Mouse (Mus musculus): ENCODE measurements around the gene Jade3. TPM values are rescaled to one million over a fixed set of nuclear protein-coding genes. Genes with fewer than 3 reads are reported as not detected.
A peak's percentile ranks its signal among the peaks of the same experiment; 100 is the strongest.

Jade3 gene
- polyA plus RNA-seq, 1 experiment from 2014 or later: 6.0 TPM

- WGBS (ENCODE audit: insufficient replicate concordance): 16% methylated on average over 24 of the region's 24 CpGs
- no peaks in the 10 kb centered on the region for H3K4me1 ChIP-seq (replicated peaks)
- no peak overlapping the region for H3K9ac ChIP-seq
- peak overlapping the region; percentile 41 for H3K4me2 ChIP-seq
- peak overlapping the region; percentile 2; the same call in 1 of the 2 replicates for H3K4me3 ChIP-seq (replicated peaks)
- peak overlapping the region; percentile 62 for H3K27ac ChIP-seq (replicated peaks)
- H3K27me3 ChIP-seq: no peaks in the 10 kb centered on the region
- no peaks in the 10 kb centered on the region for H3K36me3 ChIP-seq (replicated peaks)
- ATAC-seq (ENCODE audit: insufficient read depth): peak; percentile 65
- no peaks in the 10 kb centered on the region for H3K9me3 ChIP-seq (replicated peaks)
Observed at GRCm38 (mm10) chrX:20548011-20548879, 122.8 kb downstream of the Jade3 start.

- no peak for ATAC-seq (ENCODE audit: insufficient read depth)
- H3K4me1 ChIP-seq (replicated peaks): no peaks in the 10 kb centered on the region
- WGBS (ENCODE audit: insufficient replicate concordance): 46% methylated on average over 1 of the region's 1 CpGs
- no peaks in the 10 kb centered on the region for H3K27me3 ChIP-seq
- no peaks in the 10 kb centered on the region for H3K9me3 ChIP-seq (replicated peaks)
- no peak overlapping the region for H3K4me3 ChIP-seq (replicated peaks)
- peak overlapping the region; percentile 10; the same call in 1 of the 2 replicates for H3K4me2 ChIP-seq
- no peak overlapping the region for H3K9ac ChIP-seq
- H3K27ac ChIP-seq (replicated peaks): no peak overlapping the region
- H3K36me3 ChIP-seq (replicated peaks): no peaks in the 10 kb centered on the region
Observed at GRCm38 (mm10) chrX:20548880-20549440, 123.5 kb downstream of the Jade3 start.

- WGBS (ENCODE audit: insufficient replicate concordance): 42% methylated on average over 3 of the region's 3 CpGs
- no peaks in the 10 kb centered on the region for H3K36me3 ChIP-seq (replicated peaks)
- H3K9me3 ChIP-seq (replicated peaks): no peaks in the 10 kb centered on the region
- ATAC-seq (ENCODE audit: insufficient read depth): no peak
- no peak within 1 kb of the TSS for H3K9ac ChIP-seq
- no peak within 1 kb of the TSS for H3K27ac ChIP-seq (replicated peaks)
- H3K4me3 ChIP-seq (replicated peaks): peak within 1 kb of the TSS; percentile 25
- no peaks in the 10 kb centered on the region for H3K4me1 ChIP-seq (replicated peaks)
- H3K27me3 ChIP-seq: no peaks in the 10 kb centered on the region
- H3K4me2 ChIP-seq: peak within 1 kb of the TSS; percentile 10; the same call in 1 of the 2 replicates
Observed at GRCm38 (mm10) chrX:20549532-20549931, 124.0 kb downstream of the Jade3 start, which contains the start of gene Rgn. Gene Rgn (plus strand): TSS chrX:20549787.

GRCm38 (mm10) chrX:20552199-20552598, 126.7 kb downstream of the Jade3 start:
- no peak overlapping the region for H3K4me3 ChIP-seq (replicated peaks)
- no peak overlapping the region for H3K9ac ChIP-seq
- WGBS (ENCODE audit: insufficient replicate concordance): 49% methylated on average over 2 of the region's 2 CpGs
- no peak overlapping the region for H3K4me2 ChIP-seq
- ATAC-seq (ENCODE audit: insufficient read depth): no peak
- H3K27me3 ChIP-seq: no peaks in the 10 kb centered on the region
- no peaks in the 10 kb centered on the region for H3K4me1 ChIP-seq (replicated peaks)
- no peaks in the 10 kb centered on the region for H3K9me3 ChIP-seq (replicated peaks)
- H3K27ac ChIP-seq (replicated peaks): no peak overlapping the region
- H3K36me3 ChIP-seq (replicated peaks): no peaks in the 10 kb centered on the region

- Histone ChIP-seq H3K4me2 (no peak overlapping the region), H3K27ac (replicated peaks) (no peak overlapping the region), H3K27me3 (no peaks in the 10 kb centered on the region), H3K4me3 (replicated peaks) (no peak overlapping the region), H3K36me3 (replicated peaks) (no peaks in the 10 kb centered on the region), H3K9ac (no peak overlapping the region), H3K9me3 (replicated peaks) (no peaks in the 10 kb centered on the region), H3K4me1 (replicated peaks) (no peaks in the 10 kb centered on the region)
- no peak for ATAC-seq (ENCODE audit: insufficient read depth)
- 31% methylated on average over 1 of the region's 1 CpGs for WGBS (ENCODE audit: insufficient replicate concordance)
Observed at GRCm38 (mm10) chrX:20561846-20562245, 136.4 kb downstream of the Jade3 start.

- H3K36me3 ChIP-seq (replicated peaks): no peaks in the 10 kb centered on the region
- no peak overlapping the region for H3K27ac ChIP-seq (replicated peaks)
- H3K4me2 ChIP-seq: no peak overlapping the region
- 46% methylated on average over 4 of the region's 4 CpGs for WGBS (ENCODE audit: insufficient replicate concordance)
- H3K27me3 ChIP-seq: no peaks in the 10 kb centered on the region
- no peak overlapping the region for H3K4me3 ChIP-seq (replicated peaks)
- H3K9ac ChIP-seq: no peak overlapping the region
- H3K9me3 ChIP-seq (replicated peaks): no peaks in the 10 kb centered on the region
- no peak for ATAC-seq (ENCODE audit: insufficient read depth)
- no peaks in the 10 kb centered on the region for H3K4me1 ChIP-seq (replicated peaks)
Observed at GRCm38 (mm10) chrX:20563941-20564340, 138.5 kb downstream of the Jade3 start.

Other genes with a start within 250 kb of the Jade3 start
- 0.46 and 0.70 TPM in 2 replicates for gene Slc9a7, start 133.9 kb upstream of the Jade3 start, polyA plus RNA-seq (2015; fragmentation: Nextera tagmentation; extraction: Ambion mirVana)
- 10.1 and 10.8 TPM in 2 replicates for gene Rp2, start 61.2 kb upstream of the Jade3 start, polyA plus RNA-seq (2015; fragmentation: Nextera tagmentation; extraction: Ambion mirVana)
- 183 and 191 TPM in 2 replicates for gene Rgn, start 124.1 kb downstream of the Jade3 start, polyA plus RNA-seq (2015; fragmentation: Nextera tagmentation; extraction: Ambion mirVana)
- gene Rbm10, start 191.8 kb downstream of the Jade3 start, polyA plus RNA-seq (2015; fragmentation: Nextera tagmentation; extraction: Ambion mirVana): 28.5 and 31.2 TPM in 2 replicates
- gene Ndufb11, start 191.9 kb downstream of the Jade3 start, polyA plus RNA-seq (2015; fragmentation: Nextera tagmentation; extraction: Ambion mirVana): 142 and 158 TPM in 2 replicates
- gene Uba1, start 232.6 kb downstream of the Jade3 start, polyA plus RNA-seq (2015; fragmentation: Nextera tagmentation; extraction: Ambion mirVana): 92.2 and 98.5 TPM in 2 replicates